Mouse (Mus musculus) gonadal fat pad, adult 2 months (tissue): ENCODE results near the gene Parp11. TPM values are rescaled to one million over a fixed set of nuclear protein-coding genes. Genes with fewer than 3 reads are reported as not detected.

ENCODE experiments used
- DNase-seq: peaks from one replicate; pipeline ENCODE4 v3.0.0-alpha.2; 2012; ENCODE audit warnings: low read depth
- polyA plus RNA-seq: library from polyadenylated mRNA; depleted of rRNA; stranded (reverse); fragments of >200 nt; gene quantifications from 2 replicates; pipeline ENCODE4 v1.2.3, GENCODE M21; 2012; rRNA removed

The Parp11 gene
- polyA plus RNA-seq = 13.3 and 14.4 TPM in 2 replicates

DNA sequence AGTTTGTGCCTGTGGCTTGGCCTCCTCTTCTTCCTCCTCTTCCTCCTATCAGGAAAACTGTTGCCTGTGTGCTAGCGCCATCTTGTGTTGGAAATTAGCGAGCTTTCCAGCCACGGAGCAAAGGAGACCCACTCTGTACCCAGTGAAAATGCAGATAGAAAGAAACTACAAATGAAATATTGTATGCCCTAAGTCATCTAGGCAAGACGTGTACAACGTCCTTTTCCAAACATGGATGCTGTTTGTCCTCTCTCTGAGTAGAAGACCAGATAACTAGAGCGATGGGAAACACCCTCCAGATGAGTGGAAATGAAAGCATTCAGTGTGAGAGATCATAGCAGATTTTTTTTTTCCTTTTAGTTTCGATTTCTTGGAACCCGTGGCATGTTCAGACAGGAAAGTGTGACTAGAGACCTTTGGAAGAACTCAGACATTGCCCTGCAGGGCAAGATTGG lies at the start of gene Parp11:
Parp11 (plus strand) TSS at position 405 of the 455 bp plus-strand sequence.
- DNase-seq = no peak

DNA sequence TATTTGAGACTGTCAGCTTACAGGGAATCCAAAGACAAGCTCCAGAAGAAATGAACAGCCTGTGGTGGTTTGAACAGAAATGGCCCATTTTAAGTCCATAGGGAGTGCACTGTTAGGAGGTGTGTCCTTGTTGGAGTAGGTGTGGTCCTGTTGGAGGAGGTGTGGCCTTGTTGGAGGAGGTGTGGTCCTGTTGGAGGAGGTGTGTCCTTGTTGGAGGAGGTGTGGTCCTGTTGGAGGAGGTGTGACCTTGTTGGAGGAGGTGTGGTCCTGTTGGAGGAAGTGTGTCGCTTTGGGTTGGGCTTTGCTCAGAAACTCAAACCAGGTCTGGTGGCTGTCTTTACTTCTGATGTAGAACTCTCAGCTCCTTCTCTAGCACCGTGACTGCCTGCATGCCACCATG lies 48.6 kb upstream of the Parp11 start:
- no peak for DNase-seq

DNA sequence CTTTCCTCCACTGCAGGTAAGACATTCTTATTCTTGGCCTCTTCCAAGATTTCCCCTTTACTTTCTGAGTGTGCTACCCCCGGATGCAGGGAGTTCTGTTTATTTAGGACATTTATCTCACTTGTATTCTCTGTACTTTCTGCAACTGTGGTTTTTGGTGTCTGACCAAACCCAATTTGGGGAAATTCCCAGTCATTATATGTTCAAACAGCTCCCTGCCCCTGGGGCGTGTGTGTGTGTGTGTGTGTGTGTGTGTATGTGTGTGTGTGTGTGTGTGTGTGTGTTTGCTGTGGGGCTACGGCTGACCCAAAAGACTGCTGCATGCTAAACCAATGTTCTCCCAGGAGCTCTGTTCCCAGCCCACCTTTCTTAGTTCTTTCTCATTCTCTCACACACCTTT lies 45.2 kb upstream of the Parp11 start:
- no peak for DNase-seq

DNA sequence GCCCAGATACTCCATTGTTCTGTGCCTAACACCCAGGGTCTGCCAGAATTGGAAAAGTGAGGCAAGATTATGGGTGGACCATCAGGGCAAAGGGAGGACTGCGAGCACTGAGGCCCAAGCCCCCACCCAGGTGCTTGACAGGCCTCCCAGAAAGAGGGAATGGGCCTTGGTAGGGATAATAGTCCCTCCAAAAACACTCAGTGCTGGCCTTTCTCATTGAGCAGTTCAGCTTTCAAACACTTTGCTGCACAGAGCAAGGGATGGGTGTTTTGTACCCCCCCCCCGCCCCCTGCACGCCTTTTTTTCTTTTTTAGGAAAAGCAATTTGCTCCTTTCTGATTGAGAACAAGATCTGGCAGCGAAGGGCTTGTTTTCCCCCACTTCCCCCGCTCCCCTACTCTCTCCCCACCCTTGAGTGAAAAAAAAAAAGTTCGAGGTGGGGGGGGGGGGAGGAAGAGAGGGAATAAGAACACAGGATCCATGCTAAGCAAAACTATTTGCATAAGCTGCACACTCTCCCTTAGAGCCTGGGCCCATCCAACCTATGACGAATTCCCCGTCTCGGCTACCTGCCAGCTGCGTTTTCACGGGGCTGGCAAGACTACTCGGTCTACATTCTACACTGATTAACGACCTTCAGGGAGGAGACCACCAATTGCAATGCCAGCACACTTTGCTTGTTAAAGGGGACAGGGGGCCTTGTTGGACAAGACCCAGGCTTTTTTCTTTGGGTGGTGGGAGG lies 42.4 kb upstream of the Parp11 start:
- DNase-seq = no peak

DNA sequence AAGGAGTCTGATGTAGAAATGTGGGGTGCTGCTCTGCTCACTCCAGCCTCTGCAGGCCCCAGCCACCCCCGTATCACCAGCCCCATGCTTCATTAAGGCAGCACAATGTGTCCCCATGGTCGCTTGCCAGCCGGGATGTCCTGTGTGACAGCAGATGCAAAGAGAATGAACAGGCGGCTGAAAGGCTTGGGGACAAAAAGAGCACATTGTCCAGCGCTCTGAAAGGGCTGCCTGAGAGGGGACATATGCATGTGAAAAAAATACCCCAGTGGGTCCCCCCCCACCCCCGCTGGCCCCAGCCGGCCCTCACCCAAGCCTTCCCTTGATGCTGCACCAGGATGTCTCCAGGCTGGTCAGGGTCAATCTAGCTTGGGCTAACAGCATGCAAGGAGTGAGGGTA lies 41.0 kb upstream of the Parp11 start:
- DNase-seq = no peak

DNA sequence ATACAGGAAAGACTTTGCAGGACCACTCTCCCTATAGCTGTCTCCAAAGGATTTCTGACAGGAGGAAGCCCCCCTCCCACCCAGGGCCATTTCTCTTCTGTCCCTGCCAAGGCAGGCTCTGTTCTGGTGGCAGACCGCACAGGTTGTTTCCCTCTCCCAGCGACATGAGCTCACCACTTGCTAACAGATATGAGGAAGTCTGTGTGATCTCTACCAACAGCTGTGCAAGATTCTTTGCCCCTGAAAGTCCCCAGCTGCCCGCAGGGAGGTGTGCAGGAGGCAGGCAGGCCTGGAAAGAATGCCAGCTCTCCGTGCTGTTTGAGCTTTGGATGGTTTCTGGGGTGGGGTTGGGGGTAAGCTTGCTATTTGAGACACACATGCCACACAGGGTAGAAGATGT lies 38.9 kb upstream of the Parp11 start:
- no peak for DNase-seq

DNA sequence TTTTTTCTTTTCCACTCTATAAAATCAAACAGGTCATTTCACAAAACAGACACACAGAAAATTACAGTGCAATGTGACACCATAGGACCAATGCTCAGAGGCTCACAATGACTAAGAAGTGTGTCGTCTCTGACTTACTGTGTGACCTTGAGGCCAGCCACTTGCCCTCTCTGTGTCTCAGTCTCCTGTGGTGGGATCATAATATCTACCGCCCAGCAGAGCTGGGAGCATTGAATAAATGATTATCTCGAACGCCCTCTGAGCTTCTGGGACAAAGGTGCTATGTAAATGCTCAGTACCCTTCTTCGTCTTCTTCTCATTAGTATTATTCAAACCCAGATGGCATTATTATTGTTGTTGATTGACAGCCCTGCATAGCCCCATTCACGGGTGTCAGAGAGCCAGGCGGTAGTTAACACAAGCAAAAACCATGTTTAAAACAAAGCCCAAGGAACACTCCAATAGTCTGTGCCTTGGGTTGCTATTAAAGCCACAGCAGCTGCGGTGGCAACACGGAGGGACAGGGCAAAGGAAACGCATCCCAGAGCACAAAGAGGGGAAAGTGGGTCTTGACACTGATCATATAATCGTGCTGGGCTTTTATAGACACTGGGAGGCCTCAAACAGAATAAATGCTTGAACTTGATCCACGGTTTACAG lies 29.0 kb upstream of the Parp11 start:
- no peak for DNase-seq

DNA sequence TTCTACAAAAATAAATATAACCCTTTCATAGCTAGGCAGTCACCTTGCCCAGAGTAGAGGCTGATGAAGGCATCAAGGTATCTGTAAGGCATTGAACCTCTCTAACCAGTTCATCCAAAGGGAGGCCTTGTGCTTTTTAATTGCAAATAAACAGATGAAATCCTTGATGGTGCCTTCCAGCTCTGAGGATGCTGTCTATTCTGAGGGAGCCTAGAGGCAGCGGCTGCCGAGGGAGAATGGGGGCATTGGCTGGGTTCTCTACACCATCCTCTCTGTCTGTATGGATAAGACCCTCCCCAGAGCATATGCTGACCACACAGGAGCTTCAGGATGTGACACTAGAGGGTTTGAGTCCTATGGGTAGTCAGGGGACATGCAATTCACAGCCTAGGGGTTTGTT lies 28.3 kb upstream of the Parp11 start:
- DNase-seq = no peak

DNA sequence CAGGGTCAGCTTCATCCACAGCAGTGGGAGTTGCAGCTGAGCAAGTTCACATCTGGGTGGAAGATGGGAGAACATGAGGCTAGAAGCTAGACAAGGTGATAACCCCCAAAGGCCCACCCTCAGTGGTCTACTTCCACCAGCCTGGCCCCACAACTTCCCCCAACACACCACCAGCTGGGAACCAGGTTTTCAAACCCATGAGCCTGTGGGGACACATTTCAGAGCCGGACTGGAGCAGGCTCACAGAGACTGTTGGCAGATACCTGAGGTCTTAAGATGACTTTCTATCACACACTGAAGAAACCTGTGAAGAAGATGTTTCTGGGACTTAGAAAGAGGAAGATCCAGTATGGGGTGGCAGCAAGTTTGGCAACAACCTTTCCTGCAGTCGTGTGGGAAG lies 26.5 kb upstream of the Parp11 start:
- DNase-seq = no peak

DNA sequence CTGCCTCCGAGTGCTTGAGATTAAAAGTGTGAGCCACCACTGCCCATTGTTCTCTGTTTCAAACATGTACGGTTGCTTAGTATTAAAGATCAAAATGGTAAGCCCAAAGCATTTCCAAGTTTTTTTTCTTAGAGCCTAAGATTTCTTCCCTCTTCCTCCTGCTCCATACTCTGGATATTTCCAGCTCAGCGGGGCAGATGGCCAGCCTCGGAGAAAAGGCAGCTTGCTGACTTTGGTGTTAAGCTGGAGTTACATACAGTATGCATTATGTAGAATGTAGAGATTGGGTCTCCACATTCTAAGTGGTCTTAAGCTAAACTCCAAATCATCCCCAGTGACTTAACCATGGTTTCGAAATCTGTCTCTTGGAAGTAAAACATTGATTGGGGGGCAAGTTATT lies 21.5 kb upstream of the Parp11 start:
- no peak for DNase-seq

DNA sequence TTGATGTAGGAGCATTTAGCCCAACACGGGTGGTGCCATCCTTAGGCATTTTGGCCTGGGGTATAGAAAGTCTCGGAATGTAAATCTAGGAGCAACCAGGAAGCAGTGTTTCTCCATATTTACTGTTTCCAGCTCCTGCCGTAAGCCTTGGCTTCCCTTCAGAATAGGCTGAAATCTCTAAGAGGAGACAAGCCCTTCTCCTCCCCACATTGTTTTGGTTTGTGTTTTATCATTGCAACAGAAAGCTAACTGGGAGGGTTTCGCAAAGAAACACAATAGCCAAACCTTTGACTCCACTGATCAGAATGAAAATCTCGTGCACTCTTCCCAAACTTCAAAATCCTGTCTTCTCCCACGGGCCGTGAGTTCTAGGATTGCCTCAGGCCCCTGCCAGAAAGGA lies 15.9 kb upstream of the Parp11 start:
- peak; percentile 93 for DNase-seq

DNA sequence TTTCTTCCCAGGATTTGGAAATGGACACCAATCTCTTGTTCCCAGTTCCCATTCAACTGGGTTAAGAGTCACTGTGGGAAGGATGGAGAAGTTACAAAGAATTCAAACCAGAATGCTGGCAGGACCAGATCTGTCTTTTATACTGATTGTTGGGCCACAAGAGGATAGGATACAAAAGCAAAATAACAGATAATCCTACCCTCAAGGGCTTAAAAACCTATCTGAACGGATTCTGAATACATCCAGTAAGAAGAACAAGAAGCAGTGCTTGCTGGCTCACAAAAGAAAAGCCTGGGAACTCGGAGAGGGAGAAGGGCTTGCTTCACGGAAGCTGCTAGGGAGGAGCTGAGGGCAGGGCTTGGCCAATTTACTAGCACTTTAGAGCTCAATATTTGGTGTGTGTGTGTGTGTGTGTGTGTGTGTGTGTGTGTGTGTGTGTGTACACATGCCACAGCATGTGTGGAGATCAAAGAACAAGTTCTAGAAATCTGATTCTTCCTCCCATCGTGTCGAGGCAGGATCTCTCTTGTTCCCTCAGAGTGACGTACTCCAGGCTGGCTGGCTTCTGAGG lies 15.4 kb upstream of the Parp11 start:
- peak; percentile 93 for DNase-seq

DNA sequence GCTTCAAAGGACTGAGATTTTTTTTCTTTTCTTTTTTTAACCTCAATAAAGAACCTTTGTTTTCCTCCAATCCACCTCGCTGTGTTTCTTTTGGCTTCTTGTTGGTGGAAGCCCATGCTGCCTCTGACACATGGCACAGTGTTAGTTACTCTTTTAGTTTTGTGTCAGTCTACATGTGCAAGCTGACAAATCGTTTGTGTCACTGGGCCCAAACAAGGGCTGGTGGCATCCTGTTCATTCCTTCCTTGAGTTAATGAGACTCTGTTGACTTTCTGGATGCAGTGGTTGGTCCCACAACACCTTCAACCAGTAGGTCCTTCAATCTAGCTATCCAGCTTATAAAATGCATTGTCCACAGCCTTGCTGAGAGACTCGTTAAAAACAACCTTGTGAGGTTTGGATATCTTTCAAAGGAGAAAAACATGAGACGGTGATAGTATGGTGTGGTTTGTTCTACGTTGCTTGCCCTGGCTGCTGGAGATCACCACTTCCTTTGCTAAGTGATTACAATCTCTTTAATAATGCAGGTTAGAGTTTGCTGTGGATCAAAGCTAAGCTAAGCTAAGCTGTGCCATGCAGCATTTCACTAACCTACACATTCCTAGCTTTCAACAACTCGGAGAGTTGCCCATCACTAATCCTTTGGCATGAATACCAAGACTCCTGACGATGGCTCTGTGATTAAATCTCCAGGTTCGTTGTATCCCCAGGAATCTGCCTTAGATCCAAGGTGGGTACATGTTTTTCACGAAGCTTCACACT lies 12.6 kb upstream of the Parp11 start:
- peak; percentile 93 for DNase-seq

DNA sequence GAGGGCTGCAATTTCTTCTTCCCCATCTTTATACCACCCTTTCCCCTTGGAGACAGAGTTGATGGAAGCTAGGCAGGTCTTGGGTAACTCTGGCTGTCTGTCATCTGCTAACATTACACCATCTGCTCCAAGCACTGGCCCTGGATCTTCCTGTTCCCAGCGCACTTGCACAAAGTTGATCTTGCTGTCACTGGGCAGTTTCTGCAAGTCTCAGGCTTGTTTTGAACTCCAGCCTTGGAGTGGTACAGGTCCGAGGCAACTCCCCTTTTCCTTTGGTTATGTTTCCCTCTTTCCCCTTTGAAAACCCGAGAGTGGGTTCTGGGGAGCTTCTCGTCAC lies 12.0 kb upstream of the Parp11 start:
- DNase-seq = peak; percentile 87

DNA sequence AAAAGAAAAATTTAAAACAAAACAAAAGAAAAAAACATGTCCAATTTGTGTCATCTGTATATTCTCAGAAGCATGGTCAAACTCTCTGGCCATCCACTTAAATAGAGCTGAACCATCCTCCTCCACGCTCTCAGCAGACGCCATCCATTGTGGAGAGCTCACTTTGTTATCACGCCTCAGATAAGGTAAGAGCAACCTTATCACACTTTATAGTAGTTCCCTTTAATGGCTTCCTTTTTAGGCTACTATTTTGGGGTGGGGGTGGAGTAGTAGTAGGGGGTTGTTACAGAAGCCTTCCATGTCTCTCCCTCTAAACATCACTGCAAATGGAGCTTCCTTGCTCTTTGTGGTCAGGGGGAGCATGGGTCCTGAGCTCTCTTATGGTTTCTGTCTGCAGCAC lies 7.6 kb upstream of the Parp11 start:
- no peak for DNase-seq

DNA sequence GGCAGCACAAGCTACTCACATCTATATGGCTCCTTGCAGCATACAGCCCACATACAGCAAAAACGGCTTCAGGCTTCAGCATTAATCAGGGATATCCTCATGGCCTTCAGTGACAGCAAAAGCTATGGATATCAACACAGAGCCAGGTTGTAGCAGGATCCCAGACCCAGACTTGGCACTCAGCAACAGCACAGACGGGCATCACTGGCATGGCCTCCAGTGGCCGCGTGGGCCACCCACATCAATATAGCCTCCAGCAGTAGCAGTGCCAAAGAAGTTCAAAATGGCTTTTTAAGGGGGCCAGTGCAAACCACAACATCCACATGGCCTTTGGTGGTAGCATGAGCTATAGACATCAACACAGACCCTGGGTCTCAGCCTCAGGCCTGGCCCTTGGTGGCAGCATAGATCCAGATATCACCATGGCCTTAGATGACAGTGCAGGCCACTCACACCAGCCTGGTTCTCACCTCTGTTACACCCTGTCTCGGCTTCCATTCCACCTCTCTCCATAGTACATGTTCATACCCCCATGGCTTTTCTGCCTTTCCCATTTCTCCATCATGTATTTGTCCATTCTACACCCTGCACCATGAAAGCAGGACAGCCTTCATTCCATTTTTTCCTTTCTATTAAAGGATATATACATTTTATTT lies 7.0 kb upstream of the Parp11 start:
- DNase-seq = no peak

DNA sequence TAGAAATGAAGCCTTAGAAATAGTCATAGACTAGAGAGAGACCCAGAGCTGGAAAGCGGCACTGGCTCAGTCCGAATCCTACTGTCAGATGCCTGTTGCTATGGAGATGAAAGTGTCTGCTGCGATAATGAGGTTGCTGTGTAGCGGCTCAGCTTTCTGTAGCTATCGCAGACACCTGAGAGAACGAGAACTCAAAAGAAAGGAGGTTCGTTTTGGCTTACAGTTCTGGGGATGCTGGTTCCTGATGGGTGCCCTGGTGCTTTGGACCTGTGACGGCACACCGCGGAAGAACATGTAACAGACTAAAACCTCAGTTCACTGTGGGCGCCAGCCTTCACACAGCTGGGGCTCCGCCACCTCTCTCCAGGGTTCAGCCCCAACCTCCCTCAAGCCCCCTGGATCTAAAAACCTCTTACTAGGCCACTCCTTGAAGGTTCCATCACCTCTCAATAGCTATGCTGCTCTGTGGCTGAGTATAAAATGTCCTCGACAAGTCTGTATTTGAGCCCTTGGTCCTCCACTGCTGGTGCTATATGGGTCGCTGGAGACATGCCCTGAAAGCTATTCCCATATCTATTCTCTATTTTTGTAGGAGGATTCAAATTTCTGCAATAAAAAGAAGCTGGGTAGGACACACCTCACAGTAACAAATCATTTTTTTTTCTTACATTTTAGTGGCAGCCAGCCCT lies 6.1 kb upstream of the Parp11 start:
- no peak for DNase-seq

DNA sequence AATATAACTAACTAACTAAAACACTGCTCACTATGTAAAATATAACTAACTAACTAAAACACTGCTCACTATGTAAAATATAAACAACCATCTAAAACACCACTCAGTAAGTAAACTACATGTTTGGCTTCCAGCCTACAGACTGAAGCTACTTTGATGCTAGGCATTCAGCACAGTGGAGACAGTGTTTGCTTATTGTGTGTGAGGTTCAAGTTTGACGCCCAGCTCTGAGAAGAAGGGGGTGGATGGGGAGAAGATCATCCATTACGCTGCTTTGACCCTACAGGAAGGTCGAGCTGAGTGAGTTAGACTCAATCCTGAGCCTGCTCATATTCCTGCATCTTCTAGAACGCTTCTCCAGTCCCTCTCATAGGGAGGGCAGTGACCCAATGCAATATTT lies 4.1 kb upstream of the Parp11 start:
- no peak for DNase-seq

DNA sequence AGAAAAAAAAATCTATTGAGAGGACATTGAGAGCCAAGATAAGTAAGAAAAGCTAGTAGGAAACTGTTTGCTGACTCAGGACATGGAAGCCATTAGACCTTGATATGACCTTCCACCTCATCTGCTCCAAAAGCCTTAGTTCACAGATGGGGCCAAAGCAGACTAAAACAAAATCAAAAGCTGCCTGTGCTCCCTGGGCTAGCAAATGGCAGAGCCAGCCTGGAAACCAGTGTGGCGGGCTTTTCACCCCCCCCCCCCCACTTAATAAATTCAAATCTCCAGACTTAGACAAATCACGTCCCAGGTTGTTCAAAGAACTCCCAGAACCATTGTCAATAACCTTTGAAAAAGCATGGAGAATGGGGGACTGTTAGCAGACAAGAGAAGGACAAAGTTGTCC lies 2.7 kb upstream of the Parp11 start:
- DNase-seq = no peak

DNA sequence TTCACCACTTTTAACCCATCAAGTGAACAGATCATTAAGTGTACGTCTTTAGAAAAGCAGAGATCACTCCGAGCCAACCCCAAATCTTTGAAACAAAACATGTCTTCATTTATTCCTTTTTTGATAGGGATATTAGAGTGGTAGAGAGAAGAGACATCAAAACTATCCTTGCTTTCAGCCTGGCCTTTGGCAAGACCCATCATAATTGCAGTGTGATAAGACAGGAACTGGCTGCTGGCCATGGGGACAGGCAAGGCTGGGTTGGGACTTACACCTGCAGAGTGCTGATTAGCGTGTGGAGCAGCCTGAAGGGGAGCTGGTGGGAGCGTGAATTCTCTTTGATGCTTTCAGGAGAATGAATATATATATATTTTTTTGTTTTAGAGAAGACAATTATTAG lies 2.2 kb upstream of the Parp11 start:
- DNase-seq = no peak

DNA sequence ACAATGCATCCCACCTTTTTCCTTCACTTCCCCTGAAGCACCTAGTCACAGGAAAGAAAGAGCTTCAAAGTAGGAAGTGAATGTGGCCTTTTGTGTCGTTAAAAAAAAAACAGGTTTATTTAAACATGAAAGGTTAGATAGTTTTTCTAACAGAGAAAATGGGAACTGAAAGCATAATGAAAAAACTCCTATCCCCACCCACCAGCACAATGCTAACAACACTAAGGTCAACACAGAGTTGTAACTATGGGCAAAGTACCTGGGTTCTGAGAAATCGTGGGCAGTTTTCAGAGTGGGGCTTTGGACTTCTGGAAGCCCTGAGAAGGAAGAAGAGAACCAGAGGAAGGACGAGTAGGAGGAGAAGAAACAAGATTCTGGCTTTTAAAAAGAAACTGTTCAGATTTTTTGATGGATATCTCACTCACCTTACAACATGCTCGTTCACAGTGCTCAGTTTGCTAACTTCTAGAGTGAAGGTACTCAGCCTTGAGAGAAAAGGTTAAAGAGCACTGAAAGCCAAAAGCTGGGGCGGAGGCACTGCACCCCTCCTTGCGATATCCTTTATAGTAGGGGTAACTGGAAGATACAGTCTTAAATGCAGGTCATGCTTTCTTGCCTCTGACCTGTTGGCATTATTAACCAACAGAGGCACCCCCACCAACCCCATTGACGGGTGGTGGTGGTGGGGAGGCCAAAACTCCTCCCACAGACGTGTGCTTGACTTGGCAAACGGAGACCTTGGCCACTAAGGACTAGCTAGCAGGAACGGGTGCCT lies 1.2 kb downstream of the Parp11 start:
- no peak for DNase-seq
